Mouse (Mus musculus) E14TG2a.4 (cell line): ENCODE measurements around the gene Gm49354.

ENCODE experiments used
- CTCF ChIP-seq: conservative IDR thresholded peaks from 2 replicates; pipeline ENCODE4 v1.5.1; 2014; ENCODE audit warnings: low read length
- NANOG ChIP-seq: IDR thresholded peaks from 2 replicates; pipeline ENCODE4 v1.6.1; 2014; ENCODE audit warnings: borderline replicate concordance, low read length, mixed read lengths

- TF ChIP-seq CTCF = no peak
- TF ChIP-seq NANOG = no peak
These were observed 19.0 kb upstream of the Gm49354 start for GRCm38 (mm10) chr13:59801000-59801399.
